Mouse (Mus musculus): ENCODE measurements around the gene Nfasc.

Nfasc gene

DNA sequence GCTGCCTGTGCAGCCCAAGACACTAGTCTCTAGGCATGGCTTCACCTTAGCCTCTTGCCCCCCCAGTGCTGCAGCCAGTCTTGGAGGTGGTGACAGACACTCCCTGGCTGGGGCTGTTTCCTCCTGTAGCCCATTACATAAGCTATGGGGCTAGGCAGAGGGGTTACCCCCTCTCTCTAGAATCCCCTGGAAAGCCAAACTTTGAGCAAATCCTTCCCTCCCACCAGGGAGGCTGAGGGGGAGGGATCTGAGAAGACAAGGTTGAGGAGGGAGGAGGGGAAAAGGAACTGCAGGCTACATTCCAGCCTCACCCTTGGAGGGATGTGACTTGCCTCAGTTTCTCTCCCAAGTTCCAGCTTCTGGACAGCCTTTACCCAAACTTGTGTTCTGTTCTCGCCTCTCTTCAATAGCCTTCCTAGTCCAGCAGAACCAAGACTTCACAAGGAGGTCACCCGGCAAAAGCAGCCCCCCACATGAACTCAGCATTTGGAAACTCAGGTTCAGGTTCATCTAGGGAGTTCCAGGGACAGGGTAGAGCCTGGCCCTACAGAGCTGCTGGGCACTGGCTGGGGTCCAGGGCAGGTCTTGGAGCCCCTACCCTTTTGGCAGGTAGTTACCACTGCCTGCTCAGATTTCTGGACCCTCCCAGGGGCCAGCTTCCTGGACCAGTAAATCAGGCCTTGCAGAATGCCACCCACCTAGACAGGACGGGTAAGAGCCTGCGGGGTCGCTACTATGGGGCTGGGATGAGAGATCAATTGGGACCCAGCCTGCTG, 199.6 kb downstream of the Nfasc start:
- peak; percentile 10; the same call in 1 of the 2 replicates for ATAC-seq (ENCODE audit: low TSS enrichment)

DNA sequence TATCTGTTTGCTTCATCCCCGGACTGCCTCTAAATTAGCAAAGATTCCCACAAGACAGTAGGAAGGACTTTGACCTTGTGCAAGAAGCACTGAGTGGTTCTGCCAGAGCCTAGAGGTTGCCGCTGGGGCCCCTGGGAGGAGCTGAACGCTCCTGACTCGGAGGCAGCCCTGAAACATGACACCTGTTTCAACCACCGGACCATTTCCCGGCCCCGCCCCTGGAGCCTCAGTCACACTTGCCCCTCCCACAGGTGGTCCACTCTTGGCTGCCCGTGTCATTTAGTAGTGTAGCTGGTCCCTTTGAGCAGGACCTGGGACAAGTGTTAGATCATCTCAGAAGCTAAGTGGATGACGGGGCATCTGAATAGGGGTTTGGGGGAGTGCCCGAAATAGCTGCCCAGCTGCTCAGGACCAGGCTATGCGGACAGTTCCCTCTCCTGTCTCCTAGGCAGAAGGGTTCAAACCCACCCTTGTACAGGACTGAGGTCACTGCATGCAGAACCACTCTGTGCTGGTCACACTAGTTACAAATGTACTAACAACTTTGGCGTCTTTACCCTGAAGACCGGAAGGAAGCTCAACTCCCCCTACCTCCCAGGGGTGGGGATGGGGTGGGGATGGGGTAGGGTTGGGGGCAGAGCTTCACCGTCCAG, 200.3 kb downstream of the Nfasc start:
- ATAC-seq (ENCODE audit: low TSS enrichment), result no peak

DNA sequence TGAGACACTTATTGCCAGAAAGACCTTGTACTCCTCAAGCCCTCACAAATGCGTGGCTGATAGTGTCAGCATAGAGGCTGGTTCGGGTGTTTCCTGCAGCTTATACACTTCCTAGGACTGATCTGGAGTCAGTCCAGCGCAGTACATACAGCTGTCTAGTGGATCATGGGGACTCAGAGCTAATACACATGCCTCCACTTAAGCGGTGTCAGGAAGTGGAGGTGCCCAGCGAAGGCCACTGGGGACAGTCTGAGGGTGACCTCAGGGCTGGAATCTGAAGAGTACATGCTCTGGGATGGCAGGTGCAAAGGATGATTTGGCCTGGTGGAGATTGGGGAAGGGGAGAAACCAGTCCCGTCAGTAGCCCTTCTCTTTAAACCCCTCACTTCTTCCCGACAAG, 200.9 kb downstream of the Nfasc start:
- ATAC-seq (ENCODE audit: low TSS enrichment), result no peak

DNA sequence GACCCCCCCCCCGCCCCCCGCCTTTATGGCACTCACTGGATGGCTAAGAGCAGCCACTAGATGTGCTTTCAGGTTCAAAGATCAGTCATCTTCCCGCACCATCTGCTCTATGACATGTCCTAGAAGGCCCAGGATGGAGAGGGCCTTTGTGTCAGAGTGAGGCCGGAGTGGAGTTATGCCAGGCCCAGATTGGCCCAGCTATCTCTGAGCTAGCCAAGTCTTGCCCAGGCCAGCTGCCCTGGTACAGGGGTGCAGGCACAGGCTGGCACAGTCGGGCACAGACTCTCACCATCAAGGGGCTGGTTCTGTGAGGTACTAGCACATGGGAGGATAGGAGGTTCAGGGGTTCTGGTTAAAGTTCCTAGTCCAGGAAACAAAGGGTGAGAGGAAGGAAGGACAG, 203.9 kb downstream of the Nfasc start:
- 0 out of 2 replicates have a peak, but pooled peaks have one; percentile 21 for ATAC-seq (ENCODE audit: low TSS enrichment)

DNA sequence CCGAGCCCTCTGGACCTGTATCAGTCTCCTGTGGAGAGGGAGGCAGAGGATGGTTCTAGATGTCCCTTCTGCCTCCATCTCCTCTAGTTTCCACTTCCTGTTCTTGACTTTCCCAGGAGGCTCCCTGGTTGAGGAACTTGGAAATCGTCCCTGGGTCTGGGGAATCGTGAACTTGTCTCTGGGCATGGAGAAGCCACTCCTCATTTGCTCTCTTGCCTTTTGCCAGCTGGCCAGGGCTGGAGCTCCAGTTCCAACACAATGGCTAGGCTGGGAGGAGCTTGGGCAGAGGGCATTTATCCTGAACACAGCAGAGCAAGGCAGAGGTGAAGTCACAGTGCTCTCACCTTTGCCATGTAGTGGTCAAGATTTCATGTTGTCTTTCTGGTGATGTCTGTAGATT, 205.2 kb downstream of the Nfasc start:
- no peak for ATAC-seq (ENCODE audit: low TSS enrichment)

DNA sequence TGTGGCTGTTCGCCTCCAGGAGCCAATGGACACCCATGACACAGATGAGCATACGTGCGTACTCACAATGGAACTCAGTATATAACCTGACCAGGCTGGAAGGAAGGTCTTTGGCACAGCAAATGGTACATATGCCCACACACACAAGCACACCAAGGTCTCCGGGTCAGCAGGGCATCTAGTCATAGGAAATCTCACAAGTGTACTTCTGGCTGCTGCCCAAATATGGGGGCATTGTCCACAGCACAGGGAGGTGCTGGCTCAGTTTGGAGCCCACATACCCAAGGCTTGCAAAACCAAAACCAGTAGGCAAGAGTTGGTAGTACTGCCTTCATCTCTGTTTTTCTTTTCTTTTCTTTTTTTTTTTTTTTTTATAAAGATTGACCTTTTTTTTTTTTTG, 206.1 kb downstream of the Nfasc start:
- ATAC-seq (ENCODE audit: low TSS enrichment), result no peak

DNA sequence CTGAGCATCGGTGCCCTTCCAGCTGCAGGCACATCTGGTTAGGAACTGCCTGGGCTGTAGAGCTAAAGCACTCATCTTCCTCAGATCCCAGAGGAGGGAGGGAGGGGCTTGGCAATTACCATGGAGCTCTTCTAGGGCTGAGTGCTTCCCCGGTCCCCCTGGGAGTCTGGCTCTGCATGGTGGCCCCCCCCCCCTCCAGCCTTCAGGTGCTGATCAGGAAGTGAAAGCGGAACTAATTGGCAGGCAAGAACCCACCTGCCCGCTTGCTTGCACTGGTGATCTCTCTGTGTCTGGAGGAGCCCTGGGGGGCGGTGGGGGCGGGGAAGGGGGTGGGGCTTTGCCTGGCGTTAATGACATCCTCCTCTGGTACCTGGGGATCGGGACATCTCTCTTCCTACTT, 207.8 kb downstream of the Nfasc start:
- no peak for ATAC-seq (ENCODE audit: low TSS enrichment)

DNA sequence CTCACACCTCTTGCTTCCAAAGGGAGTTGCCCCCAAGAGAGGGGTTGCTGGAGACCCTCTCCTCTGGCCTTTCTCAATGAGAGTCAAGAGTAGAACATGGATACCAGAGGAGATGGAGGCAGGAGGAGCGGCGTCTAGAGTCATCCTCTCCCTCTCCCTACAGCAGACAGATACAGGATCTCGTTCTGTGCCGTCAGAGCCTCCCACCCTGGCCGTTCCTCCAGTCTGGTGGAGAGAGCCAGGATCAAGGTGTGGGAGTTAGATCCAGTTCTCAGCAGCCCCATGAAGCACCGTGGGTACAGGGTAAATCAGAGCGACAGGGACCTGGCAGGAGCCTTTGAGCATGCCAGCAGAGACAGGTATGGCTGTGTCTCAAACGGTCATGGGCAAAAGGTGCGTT, 209.1 kb downstream of the Nfasc start:
- ATAC-seq (ENCODE audit: low TSS enrichment), result peak; percentile 77

DNA sequence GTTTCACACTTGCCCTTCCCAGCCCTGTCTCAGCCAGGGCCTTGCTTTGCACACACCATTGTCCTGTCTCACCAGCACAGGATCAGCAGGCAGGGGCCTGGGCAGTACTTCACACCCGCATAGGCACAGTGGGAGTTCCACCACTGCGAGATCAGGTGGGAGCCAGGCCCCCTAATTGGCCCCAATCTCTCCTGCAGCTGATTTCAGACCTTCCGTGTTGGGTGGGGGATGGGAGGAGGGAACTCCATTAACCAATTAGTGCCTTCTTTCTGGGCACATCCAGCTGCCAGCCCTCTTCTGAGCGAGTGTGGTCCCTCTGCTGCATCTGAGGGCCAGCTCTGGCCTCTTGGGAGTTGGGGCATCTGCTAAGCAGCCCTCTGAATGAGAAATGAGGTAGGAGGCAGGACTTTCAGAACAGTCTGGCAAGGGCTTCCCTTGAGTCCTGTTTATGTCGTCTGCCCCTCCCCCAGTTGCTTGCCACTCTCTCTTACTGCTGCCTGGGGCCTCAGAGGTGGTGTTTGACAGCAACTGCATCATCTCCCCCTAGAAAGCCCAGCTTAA, 210.9 kb downstream of the Nfasc start:
- no peak for ATAC-seq (ENCODE audit: low TSS enrichment)

DNA sequence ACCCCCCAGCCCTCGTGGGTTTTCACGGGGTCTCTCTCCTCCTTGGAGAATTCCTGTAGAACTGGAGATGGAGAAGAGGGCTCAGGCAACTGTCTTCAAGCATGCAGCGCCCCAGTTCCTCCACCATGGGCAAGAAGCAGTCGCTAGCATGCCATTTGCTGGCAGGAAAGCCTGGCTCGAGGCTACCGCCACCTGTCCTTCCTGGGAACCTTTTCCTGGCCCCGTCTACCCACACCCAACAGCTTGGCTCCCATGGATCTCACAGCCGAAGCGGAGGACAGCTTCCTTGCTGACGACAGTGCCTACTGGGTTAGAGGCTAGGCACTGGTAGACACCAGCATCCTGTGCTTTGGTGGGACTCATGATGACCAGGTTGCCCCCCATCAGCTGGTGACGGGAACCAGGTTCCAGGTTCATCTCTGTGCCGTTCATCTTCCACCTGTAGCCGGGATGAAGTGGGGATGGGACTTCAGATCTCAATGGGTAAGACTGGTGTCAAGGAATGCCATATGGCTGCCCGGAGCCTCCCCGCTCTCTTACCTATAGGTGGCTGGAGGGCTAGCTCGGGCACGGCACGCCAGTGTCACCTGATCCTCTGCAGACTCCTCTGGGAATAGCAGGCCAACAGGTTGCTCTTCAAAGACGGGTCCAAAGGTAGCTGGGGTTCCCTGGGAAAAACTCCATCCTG, 212.8 kb downstream of the Nfasc start:
- no peak for ATAC-seq (ENCODE audit: low TSS enrichment)

DNA sequence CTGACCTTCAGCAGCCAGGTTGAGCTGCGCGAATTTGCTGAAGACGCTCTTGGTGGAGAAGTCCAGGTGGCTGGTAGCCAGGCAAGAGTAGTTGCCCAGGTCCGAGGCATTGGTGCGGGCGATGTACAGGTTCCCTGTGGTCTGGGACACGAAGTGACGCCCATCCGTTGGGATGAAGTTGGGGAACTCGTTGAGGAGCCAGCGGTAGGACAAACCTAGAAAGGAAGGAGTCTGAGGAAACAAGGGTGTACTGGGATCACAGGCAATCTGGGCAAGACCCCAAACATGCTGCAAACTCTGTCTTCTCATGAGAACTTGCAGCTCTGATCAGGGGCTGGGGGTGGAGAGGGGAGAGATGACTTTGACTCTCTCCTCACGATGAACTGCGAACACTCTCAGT, 213.5 kb downstream of the Nfasc start:
- no peak for ATAC-seq (ENCODE audit: low TSS enrichment)

DNA sequence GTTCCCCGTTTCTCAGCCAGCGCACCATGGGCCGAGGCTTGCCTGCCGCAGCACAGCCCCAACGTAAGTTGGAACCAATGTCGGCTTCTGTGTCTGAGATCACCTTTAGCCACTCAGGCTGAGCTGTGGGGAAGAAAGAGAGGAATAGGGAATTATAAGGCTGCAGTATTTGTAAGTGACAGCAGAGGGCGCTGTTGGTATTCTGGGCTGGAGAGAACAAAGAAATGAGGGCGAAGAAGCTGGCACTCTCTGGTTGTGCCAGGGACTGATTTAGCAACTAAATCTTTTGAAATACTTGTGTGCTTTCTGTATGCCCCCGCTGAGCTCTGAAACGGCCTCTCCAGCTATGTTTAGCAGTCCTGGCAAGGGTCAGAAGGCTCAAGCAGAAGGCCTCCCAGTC, 215.8 kb downstream of the Nfasc start:
- ATAC-seq (ENCODE audit: low TSS enrichment), result peak; percentile 77

DNA sequence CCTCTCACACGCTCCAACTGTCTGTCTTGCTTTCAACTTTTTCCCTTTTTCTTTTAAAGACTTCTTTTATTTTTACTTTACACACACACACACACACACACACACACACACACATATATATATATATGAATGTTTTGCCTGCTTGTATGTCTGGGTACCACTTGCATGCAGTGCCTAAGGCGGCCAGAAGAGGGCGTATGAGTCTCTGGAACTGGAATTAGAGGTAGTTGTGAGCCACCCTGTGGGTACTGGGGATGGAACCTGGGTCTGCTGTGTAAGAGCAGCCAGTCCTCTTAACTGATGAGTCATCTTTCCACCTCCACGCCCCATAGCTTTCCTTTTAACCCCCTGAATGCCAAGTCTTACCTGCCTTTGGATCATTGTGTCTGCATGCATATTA, 217.7 kb downstream of the Nfasc start:
- ATAC-seq (ENCODE audit: low TSS enrichment), result no peak

DNA sequence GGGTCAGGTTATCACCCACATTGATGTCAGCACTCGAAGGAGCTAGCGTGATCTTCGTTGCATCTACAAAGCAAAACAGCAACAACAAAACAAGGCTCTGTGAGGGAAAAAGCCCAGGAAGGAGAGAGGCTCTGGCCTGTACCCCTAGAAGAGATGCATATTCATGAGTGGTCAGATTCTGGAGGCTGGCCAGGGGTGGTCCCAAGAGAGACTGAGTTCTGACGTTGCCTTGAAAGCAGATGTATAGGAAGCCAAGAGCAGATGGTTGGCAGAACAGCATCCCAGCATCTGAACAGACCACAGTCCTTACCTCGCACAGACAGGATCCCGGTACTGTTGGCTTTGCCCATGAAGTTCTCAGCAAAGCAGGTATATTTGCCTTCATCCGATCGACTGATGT, 218.5 kb downstream of the Nfasc start:
- no peak for ATAC-seq (ENCODE audit: low TSS enrichment)

DNA sequence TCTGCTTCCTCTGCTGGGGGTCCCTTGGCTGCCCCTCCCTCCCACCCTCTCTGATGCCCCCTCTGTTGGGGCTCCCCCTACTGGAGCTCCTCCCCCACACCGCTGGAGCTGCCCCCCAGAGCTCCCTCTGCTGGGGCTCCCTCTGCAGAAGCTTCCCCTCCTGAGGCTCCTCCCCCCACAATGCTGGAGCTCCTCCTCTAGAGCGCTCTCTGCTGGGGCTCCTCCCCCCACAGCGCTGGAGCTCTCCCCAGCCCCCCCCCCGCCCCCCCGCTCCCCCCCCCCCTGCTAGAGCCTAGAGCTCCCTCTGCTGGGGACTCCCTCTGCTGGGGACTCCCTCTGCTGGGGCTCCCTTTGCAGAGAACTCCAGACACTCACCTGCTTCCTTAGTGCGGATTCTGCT, 220.8 kb downstream of the Nfasc start:
- peak; percentile 58; the same call in 1 of the 2 replicates for ATAC-seq (ENCODE audit: low TSS enrichment)

DNA sequence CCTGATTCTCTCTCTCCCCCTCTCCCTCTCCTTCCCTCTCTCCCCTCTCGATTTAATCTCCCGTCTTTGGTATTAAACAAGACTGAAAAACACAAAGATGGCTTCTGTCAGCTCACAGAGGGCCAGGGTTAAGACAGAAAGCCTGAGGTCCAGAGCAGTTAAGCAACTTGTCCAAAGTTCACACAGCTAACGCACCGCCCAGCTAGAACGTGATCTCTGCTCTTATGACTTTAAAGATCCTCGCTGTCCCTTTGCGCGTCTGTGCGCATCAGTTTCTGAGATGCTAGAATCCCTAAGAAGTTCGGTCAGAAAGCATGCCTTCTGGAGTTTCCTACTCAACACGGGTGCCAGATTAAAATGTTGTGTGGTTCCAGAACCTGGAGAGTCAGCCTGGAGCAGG, 221.9 kb downstream of the Nfasc start:
- ATAC-seq (ENCODE audit: low TSS enrichment), result no peak

DNA sequence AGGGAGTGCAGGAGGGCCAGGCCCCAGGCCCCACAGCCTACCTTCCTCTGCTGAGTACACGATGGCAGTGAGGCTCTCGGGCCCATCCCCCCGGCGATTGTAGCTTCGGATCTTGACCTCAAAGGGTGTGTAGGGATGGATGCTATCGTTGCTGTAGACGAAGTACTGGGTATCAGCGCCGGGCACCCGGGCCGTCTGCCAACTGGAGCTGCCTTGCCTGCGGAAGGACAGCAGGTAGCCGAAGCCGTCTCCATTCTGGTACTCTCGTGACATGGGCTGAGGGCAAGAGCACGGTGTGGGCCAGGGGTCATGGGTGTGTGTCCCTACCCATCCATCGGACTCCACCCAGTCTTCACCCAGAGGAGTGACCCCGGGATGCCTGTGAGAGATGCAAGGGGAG, 223.0 kb downstream of the Nfasc start:
- no peak for ATAC-seq (ENCODE audit: low TSS enrichment)

DNA sequence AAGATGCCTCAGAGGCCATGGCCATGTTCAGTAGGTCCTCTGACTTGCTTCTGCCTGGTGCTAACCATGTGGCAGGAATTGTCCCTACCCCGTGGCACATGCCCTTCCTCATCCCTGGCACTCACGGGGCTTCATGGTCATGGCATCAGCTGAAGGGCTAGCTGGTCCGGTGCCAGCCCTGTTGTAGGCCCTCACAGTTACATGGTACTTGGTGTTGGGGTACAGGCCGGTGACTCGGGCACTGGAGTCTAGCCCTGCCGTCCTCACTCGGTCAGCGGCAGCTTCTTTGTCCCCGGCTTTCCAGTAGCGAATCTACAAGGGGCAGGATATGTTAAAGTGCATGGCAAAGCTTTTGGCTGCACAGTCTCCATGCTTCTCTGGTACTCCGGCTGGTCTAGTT, 224.8 kb downstream of the Nfasc start:
- ATAC-seq (ENCODE audit: low TSS enrichment), result no peak

DNA sequence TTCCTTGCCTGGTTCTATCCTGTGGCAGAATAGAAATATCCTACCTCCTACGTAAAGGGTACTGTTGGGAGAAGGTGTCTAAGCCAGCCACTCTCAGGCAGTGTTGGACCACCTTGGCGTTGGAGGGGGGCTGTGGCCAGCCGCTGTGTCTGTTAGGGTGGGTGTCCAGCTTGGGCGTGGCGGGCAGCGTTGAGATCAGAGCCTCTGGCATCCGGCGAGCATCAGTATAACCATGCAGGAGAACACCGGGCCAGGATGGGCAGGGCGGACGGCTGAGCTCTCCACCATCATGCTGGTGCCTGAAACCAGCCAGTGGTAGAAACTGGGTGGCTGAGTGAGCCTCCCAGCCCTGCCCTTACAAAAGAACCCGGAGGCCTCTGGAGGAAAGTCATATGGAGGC, 226.3 kb downstream of the Nfasc start:
- ATAC-seq (ENCODE audit: low TSS enrichment), result no peak
